Mouse (Mus musculus) bone marrow, adult 2 months (tissue): ENCODE data around the gene Thbd. TPM values are rescaled to one million over a fixed set of nuclear protein-coding genes. Genes with fewer than 3 reads are reported as not detected.

Experiments used
- H3K27ac ChIP-seq: fragments of 200-500 bp; 2 replicates; pipeline ENCODE4 v1.5.1; 2012; ENCODE audit warnings: low read depth, mild to moderate bottlenecking, control low read depth, inconsistent platforms, low read length; ENCODE audit not compliant: control insufficient read depth, poor library complexity, insufficient read depth
- H3K4me1 ChIP-seq: fragments of 200-500 bp; 2 replicates; pipeline ENCODE4 v1.6.1; 2011; ENCODE audit warnings: low read length; ENCODE audit not compliant: control insufficient read depth, insufficient read depth
- H3K4me3 ChIP-seq: fragments of 200-500 bp; replicated peaks from 2 replicates; pipeline ENCODE3; 2011; ENCODE audit warnings: mild to moderate bottlenecking, low read depth, low read length, control low read depth; ENCODE audit not compliant: control insufficient read depth
- CTCF ChIP-seq: fragments of 200-500 bp; IDR thresholded peaks from 2 replicates; pipeline ENCODE4 v1.5.1; 2011; ENCODE audit warnings: low read length, control low read depth; ENCODE audit not compliant: control insufficient read depth, insufficient read depth
- POLR2A ChIP-seq: fragments of 200-500 bp; IDR thresholded peaks from 2 replicates; pipeline ENCODE4 v1.6.1; 2011; ENCODE audit warnings: low read depth, mild to moderate bottlenecking, control low read depth, low read length, borderline replicate concordance; ENCODE audit not compliant: control insufficient read depth
- WGBS: fragments of 180-500 bp; shearing (Covaris S2); methylation state at CpG from one replicate; pipeline ENCODE4 v1.1.7; 2018; 5-methylcytosine and 5-hydroxymethylcytosine counted together
- polyA plus RNA-seq: library from polyadenylated mRNA; stranded (reverse); fragments of >200 nt; gene quantifications from 2 replicates; pipeline ENCODE4 v1.2.4, GENCODE M21; 2011; ENCODE audit warnings: low replicate concordance; ENCODE audit not compliant: missing spikeins, insufficient read depth, insufficient read length

Gene Thbd
- polyA plus RNA-seq, 1 experiment = 5.9 TPM

DNA sequence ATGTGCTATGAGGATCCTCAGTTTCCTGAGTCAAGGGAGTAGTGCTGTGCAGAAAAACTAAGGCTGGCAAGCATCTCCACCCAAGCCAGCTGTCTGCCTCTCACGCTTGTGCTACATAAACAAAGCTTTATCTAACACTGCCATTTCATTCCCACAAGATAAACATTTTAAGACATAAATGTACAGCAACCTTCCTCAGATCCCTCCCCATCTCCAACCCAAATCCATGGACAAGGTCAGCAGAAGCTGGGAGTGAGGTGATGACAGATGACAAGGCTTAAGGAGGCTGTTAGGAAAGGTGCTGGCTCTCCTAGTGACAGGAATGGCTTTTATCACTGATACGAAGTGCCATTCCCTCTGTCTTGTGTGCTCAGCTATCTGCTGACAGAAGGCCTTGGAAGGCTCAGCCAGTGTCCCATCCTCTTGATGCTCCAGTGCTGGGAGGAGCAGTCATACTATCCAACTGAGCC lies 34.4 kb downstream of the Thbd start:
- no peak overlapping the region for H3K4me3 ChIP-seq
- no peak overlapping the region for H3K27ac ChIP-seq
- WGBS = 77% methylated on average over 2 of the region's 2 CpGs
- TF ChIP-seq POLR2A (no peak), CTCF (no peak)
- no peaks in the 10 kb centered on the region; the same call in 1 of the 2 replicates for H3K4me1 ChIP-seq

DNA sequence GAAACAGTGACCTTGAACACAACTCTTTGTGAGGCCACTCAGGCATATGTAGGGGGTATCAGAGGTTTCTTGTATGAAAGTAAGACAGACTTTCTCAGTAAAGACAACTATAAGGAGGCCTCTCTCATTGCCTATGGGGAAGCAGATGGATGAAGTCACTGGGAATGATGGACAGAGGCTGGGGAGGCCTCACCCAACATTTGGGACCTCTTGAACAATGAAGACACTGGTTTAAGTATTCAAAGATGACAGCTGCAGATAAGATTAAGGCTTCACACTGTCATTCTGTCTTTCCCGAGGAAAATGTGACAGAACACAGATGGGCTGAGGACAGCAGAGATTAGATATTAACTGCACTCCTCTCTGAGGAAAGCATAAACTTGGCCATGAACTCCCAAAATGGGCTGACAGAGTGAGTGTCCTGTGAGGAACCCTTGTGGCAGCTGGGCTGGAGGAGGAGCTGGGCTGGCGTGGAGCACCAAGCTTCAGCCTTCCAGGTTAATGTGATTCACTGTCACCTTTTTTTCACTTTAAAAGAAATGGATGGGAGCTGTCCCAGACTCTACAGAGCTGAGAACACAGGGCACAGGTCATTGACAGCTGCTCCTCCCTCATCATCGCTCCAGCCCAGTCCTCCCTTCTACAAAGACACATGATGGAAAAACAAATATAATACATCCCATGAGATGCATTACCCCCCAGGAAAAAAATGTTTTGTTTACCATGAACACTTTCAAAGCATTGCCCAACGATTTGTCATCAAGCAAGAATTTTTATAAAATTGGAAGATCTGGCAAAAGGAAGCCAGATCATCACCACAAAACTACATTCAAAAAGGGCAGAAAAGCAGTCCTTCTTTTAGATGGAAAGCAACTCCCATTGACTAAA lies 36.0 kb downstream of the Thbd start:
- 69% methylated on average over 4 of the region's 4 CpGs for WGBS

DNA sequence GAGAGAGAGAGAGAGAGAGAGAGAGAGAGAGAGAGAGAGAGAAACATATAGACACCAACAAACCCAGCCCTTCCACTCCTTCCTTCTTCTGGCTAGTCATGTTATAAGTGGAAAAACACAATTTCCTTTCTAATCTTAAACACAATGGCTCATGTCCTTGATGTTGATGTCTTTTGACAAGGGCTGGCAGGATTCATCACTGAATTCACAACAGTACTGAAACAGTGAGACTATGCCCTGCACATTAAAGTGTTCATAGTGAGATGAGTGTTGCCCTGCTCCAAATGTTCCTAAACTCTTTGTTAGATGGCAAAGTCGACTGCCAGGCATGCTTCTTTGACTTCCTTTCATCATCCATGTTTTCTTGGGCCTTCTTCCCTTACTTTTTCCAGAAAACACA lies 42.8 kb downstream of the Thbd start:
- no peak for TF ChIP-seq POLR2A
- TF ChIP-seq CTCF = no peak
- no peak overlapping the region for H3K4me3 ChIP-seq
- no peak overlapping the region for H3K27ac ChIP-seq
- no peaks in the 10 kb centered on the region for H3K4me1 ChIP-seq
- 29% methylated on average over 1 of the region's 1 CpGs for WGBS

More for the DNA sequence above, 36.0 kb downstream of the Thbd start:
- Histone ChIP-seq H3K4me1 (no peaks in the 10 kb centered on the region; the same call in 1 of the 2 replicates), H3K4me3 (no peak overlapping the region), H3K27ac (no peak overlapping the region)
- TF ChIP-seq CTCF (no peak), POLR2A (no peak)

DNA sequence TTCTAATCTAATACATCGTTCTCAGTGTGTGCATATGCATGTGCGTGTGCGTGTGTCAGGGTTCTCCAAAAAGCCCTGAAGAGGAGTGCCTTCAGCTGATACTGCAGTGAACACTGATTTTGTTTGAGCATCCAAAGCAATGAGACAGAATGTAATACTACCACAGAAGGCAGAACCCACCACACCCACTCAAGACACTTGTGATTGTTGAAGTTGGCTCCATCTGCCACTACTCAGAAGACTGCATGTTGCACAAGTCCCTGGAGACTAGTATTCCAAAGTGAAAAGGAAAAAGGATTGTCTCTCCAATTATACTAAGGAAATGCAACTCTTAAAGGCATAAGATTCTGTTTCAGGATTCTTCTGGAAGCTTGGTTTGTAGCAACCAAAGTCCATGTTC lies 43.5 kb downstream of the Thbd start:
- WGBS = 91% methylated on average over 3 of the region's 3 CpGs
- Histone ChIP-seq H3K27ac (no peak overlapping the region), H3K4me1 (no peaks in the 10 kb centered on the region), H3K4me3 (no peak overlapping the region)
- no peak for TF ChIP-seq POLR2A
- TF ChIP-seq CTCF = no peak

DNA sequence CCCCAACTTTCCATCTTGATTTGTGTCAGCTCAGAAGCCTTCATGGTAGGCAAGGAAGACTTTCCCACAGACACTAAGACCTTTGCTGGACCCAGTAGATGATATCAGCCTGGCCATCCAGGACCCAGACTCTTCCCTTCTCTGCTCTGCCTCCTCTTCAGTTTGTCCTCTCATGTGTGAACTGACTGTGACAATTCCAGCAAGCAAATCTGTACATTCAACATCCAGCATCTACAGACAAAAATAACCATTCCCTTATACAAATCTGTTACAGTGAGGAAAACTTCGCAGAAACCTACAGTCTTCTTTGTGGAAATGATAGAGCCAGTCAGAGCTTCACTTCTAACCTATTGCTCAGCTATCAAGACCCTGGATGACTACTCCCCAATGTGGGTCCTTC lies 50.8 kb downstream of the Thbd start:
- WGBS = 86% methylated on average over 1 of the region's 1 CpGs
- H3K27ac ChIP-seq = no peak overlapping the region
- TF ChIP-seq POLR2A = no peak
- TF ChIP-seq CTCF = no peak
- H3K4me3 ChIP-seq = no peak overlapping the region
- H3K4me1 ChIP-seq = no peaks in the 10 kb centered on the region

Other genes starting within 250 kb of the Thbd start
- not detected in 2 replicates for gene Sstr4, start 12.8 kb downstream of the Thbd start, polyA plus RNA-seq
- gene Cd93, start 35.4 kb upstream of the Thbd start, polyA plus RNA-seq = 9.0 and 14.5 TPM in 2 replicates